Mouse (Mus musculus) embryonic facial prominence, embryonic 11.5 days (tissue): Measurements from ENCODE around the gene Gm21887. TPM values are rescaled to one million over a fixed set of nuclear protein-coding genes. Genes with fewer than 3 reads are reported as not detected.
"Not testable (repeated sequence)": the region's sequence is repeated elsewhere in the genome, so short reads cannot be mapped to it uniquely, and the experiment has no call there.

Experiments
- ATAC-seq: fragments of 200-750 bp; cut with Nextera tagmentation; replicated peaks from 2 replicates; pipeline ENCODE4 v1.8.0; 2017; ENCODE audit warnings: low read depth; ENCODE audit not compliant: insufficient number of reproducible peaks, low FRiP score, low TSS enrichment
- DNase-seq: peaks from one replicate; pipeline ENCODE4 v3.0.0-alpha.2; 2015; ENCODE audit warnings: low spot score
- H3K27ac ChIP-seq: fragments of 300-500 bp; sonication (generic); replicated peaks from 2 replicates; pipeline ENCODE4 v1.5.1; 2014; ENCODE audit warnings: mild to moderate bottlenecking, low read depth, low read length, control low read depth
- H3K27me3 ChIP-seq: fragments of 300-500 bp; sonication (generic); 2 replicates; pipeline ENCODE4 v1.6.1; 2014; ENCODE audit warnings: mild to moderate bottlenecking, low read length, moderate library complexity, mixed read lengths; ENCODE audit not compliant: control insufficient read depth, insufficient read depth
- H3K36me3 ChIP-seq: fragments of 300-500 bp; sonication (generic); replicated peaks from 2 replicates; pipeline ENCODE4 v1.6.1; 2014; ENCODE audit warnings: low read depth, mild to moderate bottlenecking, low read length, moderate library complexity, mixed read lengths; ENCODE audit not compliant: control insufficient read depth, insufficient read depth
- H3K4me1 ChIP-seq: fragments of 300-500 bp; sonication (generic); 2 replicates; pipeline ENCODE4 v1.6.1; 2014; ENCODE audit warnings: low read length, mixed read lengths; ENCODE audit not compliant: control insufficient read depth, insufficient read depth
- H3K4me2 ChIP-seq: fragments of 300-500 bp; sonication (generic); 2 replicates; pipeline ENCODE4 v1.6.1; 2014; ENCODE audit warnings: low read depth, mild to moderate bottlenecking, control low read depth, low read length, moderate library complexity
- H3K4me3 ChIP-seq: fragments of 300-500 bp; sonication (generic); 2 replicates; pipeline ENCODE4 v1.5.1; 2014; ENCODE audit warnings: low read depth, low read length, control low read depth
- H3K9ac ChIP-seq: fragments of 300-500 bp; sonication (generic); replicated peaks from 2 replicates; pipeline ENCODE4 v1.6.1; 2014; ENCODE audit warnings: mild to moderate bottlenecking, control low read depth, low read length
- H3K9me3 ChIP-seq: fragments of 300-500 bp; sonication (generic); replicated peaks from 2 replicates; pipeline ENCODE4 v1.6.1; 2016; ENCODE audit warnings: mild to moderate bottlenecking, low read length, inconsistent platforms, mixed read lengths; ENCODE audit not compliant: control insufficient read depth
- WGBS: fragments of 180-500 bp; shearing (Covaris S2); extraction: QIAGEN DNeasy Blood & Tissue Kit; methylation state at CpG from one replicate; pipeline ENCODE4 v1.1.7; 2014; 5-methylcytosine and 5-hydroxymethylcytosine counted together
- polyA plus RNA-seq: library from polyadenylated mRNA; unstranded; fragments of >200 nt; fragmentation: Nextera tagmentation; extraction: Ambion mirVana; gene quantifications from 2 replicates; pipeline ENCODE4 v1.2.1, GENCODE M21; 2014

Gm21887 gene
- polyA plus RNA-seq, 1 experiment from 2014 or later: 162 TPM

DNA sequence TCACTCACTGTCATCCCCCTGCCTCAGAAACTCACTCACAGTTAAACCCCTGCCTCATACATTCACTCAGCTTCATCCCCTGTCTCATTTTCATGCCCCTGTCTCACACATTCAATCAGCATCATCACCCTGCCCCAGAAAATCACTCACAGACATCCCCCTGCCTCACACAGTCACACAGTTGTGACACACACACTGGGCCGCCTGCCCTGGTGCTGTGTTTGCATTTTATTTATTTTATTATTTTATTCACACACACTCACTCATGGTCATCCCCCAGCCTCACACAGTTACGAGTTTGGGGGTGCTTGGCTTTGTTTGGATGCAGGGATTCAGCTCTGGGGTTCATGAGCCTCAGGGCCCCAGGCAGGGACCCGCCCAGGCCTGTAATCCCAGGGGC, 875 bp upstream of the Gm21887 start:
- H3K9me3 ChIP-seq: peaks cover 44% of the 10 kb centered on the region
- ATAC-seq: not testable (repeated sequence)
- peak overlapping the region; percentile 61; the same call in 1 of the 2 replicates for H3K4me3 ChIP-seq

DNA sequence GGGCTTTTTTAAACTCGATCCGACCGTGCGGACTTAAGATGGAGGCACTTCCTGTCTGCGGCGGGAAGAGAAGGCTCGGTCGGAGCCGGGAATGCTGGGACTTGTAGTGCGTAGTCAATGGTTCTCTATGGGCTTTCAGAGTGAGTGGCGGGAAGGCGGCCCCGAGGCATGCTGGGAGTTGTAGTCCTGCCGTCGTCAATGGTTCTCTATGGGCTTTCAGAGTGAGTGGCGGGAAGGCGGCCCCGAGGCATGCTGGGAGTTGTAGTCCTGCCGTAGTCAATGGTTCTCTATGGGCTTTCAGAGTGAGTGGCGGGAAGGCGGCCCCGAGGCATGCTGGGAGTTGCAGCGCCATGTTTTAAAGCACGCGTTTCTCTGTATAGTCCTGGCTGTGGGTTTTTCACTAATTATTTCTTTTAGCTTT, 352 bp downstream of the Gm21887 start:
- not testable (repeated sequence) for H3K4me2 ChIP-seq, H3K36me3 ChIP-seq, H3K4me1 ChIP-seq, H3K27me3 ChIP-seq
- Histone ChIP-seq H3K9ac (peak overlapping the region; percentile 65), H3K27ac (peak overlapping the region; percentile 53), H3K4me3 (peak overlapping the region; percentile 61), H3K9me3 (peaks cover 38% of the 10 kb centered on the region)
- DNase-seq: peak; percentile 98
- peak; percentile 97 for ATAC-seq
- WGBS: 51% methylated on average over 25 of the region's 25 CpGs

More for the DNA sequence above, 875 bp upstream of the Gm21887 start:
- H3K36me3 ChIP-seq, H3K27ac ChIP-seq, H3K9ac ChIP-seq, H3K4me1 ChIP-seq, H3K27me3 ChIP-seq, H3K4me2 ChIP-seq: not testable (repeated sequence)
- 39% methylated on average over 3 of the region's 3 CpGs for WGBS
- peak; percentile 1 for DNase-seq

DNA sequence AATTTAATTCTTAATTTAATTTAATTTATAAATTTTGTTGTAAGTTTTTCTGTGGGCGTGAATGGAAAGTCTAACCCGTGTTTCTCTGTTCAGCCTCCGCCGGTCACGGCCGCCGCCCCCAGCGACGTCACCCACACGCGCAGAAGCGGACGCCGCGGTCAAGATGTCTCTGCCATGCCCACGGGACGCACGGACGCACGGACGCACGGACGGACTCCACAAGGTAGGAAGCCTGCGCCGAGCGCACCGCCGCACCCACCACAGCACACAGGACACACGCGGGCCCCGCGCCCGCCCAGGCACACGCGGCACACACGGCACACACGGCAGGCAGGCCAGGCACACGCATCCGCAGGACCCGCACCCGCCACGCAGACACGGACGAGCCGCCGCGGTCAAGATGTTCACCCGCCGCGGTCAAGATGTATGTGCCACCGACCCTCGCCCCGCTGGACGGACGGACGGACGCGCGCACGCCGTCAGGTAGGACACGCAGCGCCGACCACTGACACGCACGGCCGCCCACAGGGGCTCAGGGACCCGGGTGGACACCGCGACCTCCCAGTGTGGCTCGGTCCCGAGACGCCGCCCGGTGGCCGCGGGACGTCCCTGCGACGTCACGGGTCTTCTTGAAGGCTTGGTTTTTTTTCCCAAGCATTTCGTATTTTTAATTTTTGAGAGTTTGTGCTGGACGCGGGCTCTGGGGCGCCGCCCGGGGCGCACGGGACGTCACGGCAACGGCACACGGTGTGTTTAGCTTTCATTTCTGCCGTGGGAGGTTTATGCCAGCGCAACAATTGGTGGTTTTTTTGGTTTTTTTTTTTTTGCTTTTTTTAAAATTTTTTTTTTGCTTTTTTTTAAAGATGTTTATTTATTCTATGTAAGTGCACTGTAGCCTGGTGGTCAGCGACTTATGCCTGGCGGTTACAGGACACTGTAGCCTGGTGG, 1.4 kb downstream of the Gm21887 start:
- H3K4me2 ChIP-seq: peak overlapping the region; percentile 28; the same call in 1 of the 2 replicates
- H3K27me3 ChIP-seq, H3K4me1 ChIP-seq, H3K36me3 ChIP-seq, H3K27ac ChIP-seq, H3K9ac ChIP-seq: not testable (repeated sequence)
- H3K9me3 ChIP-seq: peaks cover 38% of the 10 kb centered on the region
- peak; percentile 60 for ATAC-seq
- peak; percentile 50 for DNase-seq
- 84% methylated on average over 97 of the region's 97 CpGs for WGBS
- H3K4me3 ChIP-seq: peak overlapping the region; percentile 22

DNA sequence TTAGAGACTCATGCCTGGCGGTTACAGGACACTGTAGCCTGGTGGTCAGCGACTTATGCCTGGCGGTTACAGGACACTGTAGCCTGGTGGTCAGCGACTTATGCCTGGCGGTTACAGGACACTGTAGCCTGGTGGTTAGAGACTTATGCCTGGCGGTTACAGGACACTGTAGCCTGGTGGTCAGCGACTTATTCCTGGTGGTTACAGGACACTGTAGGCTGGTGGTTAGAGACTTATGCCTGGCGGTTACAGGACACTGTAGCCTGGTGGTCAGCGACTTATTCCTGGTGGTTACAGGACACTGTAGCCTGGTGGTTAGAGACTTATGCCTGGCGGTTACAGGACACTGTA, 2.0 kb downstream of the Gm21887 start:
- H3K4me3 ChIP-seq, H3K9ac ChIP-seq, H3K36me3 ChIP-seq, H3K27ac ChIP-seq, ATAC-seq, H3K4me2 ChIP-seq, H3K4me1 ChIP-seq, DNase-seq, H3K27me3 ChIP-seq: not testable (repeated sequence)
- peaks cover 38% of the 10 kb centered on the region for H3K9me3 ChIP-seq
- 100% methylated on average over 1 of the region's 10 CpGs for WGBS

DNA sequence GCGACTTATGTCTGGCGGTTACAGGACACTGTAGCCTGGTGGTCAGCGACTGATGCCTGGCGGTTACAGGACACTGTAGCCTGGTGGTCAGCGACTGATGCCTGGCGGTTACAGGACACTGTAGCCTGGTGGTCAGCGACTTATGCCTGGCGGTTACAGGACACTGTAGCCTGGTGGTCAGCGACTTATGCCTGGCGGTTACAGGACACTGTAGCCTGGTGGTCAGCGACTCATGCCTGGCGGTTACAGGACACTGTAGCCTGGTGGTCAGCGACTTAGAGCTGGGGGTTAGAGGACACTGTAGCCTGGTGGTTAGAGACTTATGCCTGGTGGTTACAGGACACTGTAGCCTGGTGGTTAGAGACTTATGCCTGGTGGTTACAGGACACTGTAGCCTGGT, 4.0 kb downstream of the Gm21887 start:
- peaks cover 13% of the 10 kb centered on the region for H3K36me3 ChIP-seq
- ATAC-seq, H3K4me2 ChIP-seq, H3K9ac ChIP-seq, H3K27ac ChIP-seq, H3K4me3 ChIP-seq, DNase-seq, H3K4me1 ChIP-seq, H3K27me3 ChIP-seq: not testable (repeated sequence)
- H3K9me3 ChIP-seq: peaks cover 25% of the 10 kb centered on the region
- no CpG with 5 or more reads among the region's 13 CpGs for WGBS

DNA sequence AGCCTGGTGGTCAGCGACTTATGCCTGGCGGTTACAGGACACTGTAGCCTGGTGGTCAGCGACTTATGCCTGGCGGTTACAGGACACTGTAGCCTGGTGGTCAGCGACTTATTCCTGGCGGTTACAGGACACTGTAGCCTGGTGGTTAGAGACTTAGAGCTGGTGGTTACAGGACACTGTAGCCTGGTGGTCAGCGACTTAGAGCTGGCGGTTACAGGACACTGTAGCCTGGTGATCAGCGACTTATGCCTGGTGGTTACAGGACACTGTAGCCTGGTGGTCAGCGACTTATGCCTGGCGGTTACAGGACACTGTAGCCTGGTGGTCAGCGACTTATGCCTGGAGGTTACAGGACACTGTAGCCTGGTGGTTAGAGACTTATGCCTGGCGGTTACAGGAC, 4.6 kb downstream of the Gm21887 start:
- not testable (repeated sequence) for DNase-seq, H3K4me2 ChIP-seq, ATAC-seq, H3K9ac ChIP-seq, H3K4me1 ChIP-seq, H3K27ac ChIP-seq, H3K4me3 ChIP-seq, H3K27me3 ChIP-seq
- Histone ChIP-seq H3K9me3 (peaks cover 26% of the 10 kb centered on the region), H3K36me3 (peaks cover 19% of the 10 kb centered on the region)
- 83% methylated on average over 3 of the region's 13 CpGs for WGBS

DNA sequence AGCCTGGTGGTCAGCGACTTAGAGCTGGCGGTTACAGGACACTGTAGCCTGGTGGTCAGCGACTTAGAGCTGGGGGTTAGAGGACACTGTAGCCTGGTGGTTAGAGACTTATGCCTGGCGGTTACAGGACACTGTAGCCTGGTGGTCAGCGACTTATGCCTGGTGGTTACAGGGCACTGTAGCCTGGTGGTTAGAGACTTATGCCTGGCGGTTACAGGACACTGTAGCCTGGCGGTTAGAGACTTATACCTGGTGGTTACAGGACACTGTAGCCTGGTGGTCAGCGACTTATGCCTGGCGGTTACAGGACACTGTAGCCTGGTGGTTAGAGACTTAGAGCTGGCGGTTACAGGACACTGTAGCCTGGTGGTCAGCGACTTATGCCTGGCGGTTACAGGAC, 6.4 kb downstream of the Gm21887 start:
- WGBS: 90% methylated on average over 10 of the region's 12 CpGs
- not testable (repeated sequence) for H3K9ac ChIP-seq, H3K27me3 ChIP-seq, H3K4me1 ChIP-seq, H3K27ac ChIP-seq, DNase-seq, H3K4me2 ChIP-seq, H3K4me3 ChIP-seq, ATAC-seq
- Histone ChIP-seq H3K9me3 (peaks cover 22% of the 10 kb centered on the region), H3K36me3 (peaks cover 20% of the 10 kb centered on the region)
